Mouse (Mus musculus): ENCODE data around the gene Mettl16.
A peak's percentile ranks its signal among the peaks of the same experiment; 100 is the strongest.

The Mettl16 gene

DNA sequence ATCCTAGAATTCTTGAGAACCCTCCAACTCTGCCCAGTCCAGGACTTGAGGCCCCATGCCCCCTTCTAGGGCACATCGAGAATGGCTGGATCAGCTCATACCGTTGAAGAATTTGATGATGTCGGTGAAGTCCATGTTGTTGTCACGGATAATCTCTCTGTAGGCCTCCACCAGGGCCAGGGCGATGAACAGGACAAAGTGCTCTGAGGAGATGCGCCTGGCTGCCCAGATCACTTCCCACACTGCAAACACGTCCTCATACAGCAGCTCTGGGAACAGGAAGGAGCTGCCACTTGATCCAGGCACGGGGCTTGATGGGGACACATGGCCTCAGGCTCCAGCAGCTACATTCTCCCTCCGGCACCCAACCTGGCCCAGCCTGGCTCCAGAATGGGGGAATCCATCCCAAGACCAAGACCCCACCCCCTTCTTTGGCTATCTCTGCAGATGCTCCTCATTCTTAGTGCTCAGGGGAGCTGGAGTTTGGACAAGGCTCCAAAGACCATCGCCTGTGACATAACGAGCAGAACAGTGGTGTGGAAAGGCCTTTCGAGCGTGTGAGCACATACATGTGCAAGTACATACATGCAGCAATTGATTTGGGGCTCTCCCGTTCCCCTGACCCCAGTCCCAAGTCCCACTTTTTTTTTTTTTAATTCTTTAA is 80.5 kb downstream of the Mettl16 start:
- DNase-seq, result no peak

DNA sequence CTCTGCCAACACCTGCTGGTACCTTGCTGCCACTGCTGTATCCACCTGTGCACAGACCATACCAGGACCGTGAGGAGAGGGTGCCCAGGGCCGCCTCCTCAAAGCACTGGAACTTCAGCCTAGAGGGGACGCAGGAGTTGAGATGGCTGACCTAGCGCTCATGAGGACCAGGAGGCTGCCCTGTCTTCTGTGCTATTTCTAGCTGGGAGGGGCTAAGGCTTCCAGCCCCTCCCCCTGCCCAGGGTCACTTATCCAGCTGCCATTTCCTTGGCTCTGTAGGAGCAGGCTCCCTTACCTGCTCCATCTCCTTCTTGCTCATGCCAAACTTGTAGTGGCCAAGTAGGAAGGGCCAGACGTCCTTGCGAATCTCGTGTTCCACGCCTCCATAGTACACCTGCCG is 87.1 kb downstream of the Mettl16 start:
- no peak for DNase-seq

DNA sequence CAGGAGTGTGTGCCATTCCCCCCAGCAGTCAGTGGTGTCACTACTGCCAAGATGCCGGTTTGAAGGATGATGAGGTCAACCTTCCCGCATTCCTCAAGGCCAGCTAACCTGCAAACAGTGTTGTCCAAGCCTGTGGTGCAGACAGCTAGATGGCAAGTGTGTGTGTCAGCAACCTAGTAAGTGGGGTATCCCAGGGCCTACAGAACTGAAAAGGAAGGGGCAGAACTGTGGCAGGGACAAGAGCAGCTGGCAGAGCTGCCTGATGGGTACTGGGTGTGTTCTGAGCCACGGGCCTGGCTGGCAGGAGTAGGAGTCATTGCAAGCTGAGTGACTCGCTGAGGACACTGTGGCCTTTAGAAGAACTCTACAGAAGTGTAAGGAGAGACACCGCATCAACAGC is 91.5 kb downstream of the Mettl16 start:
- no peak for DNase-seq

DNA sequence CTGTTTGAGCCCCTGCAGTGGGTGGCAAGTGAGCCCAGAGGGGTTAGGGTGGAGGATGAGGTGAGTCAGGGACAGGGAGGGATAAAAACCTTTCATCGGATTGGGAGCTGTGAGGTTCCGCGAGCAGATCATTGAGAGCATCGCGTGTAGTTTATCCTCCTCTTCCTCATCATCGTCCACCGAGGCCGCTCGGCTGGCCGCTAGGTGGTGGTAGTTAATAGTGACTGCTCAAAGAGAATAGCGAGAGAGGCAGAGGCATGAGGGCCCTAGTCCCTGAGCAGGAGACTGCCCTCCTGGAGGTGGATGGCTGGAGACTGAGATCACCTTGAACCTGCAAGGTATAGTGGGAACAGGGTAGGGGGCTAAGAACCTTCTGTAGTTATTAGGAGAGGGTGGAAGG is 92.8 kb downstream of the Mettl16 start:
- DNase-seq, result no peak

GRCm38 (mm10) chr11:74864421-74864820 is 93.8 kb downstream of the Mettl16 start:
- DNase-seq, result no peak

GRCm38 (mm10) chr11:74865252-74865651 is 94.6 kb downstream of the Mettl16 start:
- DNase-seq, result no peak

GRCm38 (mm10) chr11:74866640-74867039 is 96.0 kb downstream of the Mettl16 start:
- peak; percentile 43 for DNase-seq

GRCm38 (mm10) chr11:74867181-74867580 is 96.6 kb downstream of the Mettl16 start:
- no peak for DNase-seq

DNA sequence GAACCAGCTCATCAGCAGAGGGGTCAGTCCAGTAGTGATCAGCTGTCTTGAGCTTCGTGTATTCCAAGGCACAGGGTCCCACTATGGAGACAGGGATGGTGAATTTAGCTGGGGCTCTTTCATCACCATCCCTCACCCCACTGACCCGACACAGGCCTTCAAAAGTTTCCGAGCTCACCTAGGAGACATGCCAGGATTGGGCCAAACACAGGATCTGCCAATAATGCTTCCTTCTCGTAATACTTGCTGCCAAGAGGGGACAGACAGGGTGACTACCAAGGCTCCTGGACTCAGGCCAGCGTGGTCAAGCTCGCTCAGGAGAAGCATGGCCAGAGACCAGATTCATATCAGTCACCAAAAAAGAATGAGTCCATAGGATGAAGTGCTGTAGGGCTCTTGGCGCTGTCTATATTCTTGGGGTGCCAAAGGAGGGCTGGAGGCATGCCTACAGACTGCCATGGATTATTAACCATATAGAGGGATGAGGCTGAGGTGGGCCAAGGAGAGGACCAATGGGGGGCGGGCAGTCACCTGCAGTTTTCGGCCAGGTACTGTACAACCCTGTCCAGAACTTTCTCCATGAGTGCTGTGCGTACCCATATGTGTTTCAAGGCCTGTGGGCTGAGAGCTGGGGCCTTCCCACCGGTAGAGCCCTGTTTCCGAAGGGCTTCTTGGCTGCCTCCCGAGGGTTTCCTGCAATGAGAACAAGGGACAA is 97.6 kb downstream of the Mettl16 start:
- no peak for DNase-seq

DNA sequence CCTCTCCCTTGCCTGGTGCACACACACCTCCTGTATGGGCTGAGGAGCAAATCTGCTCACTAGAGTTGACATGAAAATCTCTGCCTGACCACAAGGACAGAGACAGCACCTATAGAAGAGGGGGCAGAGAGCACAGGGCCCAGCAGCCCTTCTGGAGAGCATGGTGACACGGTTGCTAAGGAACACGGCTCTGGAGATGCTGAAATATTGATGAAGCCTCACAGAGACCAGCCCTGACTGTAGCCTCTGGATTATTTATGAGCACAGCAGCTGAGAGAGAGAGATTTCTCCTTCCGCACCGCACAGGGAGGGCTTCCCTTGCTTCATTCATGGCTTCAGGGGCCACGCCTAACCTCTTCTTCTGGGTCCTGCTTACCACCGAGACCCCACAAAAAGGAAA is 99.0 kb downstream of the Mettl16 start:
- no peak for DNase-seq

- DNase-seq, result no peak
Measured at GRCm38 (mm10) chr11:74870544-74870943, 99.9 kb downstream of the Mettl16 start.

DNA sequence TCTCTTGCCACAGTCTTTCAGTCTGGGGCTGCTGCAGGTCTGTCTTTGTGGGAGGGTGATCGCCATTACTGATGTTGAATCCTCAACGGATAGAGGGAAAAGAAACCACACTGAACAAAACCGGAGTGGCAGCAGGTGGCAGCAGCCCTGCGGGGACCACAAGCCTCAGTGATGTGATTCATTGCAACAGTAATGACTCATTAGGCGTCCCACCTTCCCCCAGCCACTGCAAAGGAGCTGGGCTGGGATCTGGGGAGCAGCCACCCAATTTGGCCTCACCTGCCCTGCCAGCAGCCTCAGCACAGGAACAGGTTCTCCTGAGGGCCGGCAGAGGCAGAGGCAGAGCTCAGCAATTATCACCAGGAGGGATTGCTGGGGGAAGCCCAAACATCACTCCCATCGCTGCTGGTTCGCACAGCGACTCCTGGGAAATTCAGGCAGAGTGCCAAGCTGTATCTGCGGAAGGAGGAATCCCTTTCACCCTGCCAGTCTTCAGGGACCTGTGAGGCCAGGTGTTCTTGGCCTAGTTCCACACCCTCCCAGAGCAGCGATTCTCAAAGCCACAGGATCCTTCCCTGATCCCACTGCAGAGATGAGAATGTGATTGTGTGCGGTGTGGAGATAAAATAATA is 100.5 kb downstream of the Mettl16 start:
- DNase-seq, result peak; percentile 78

DNA sequence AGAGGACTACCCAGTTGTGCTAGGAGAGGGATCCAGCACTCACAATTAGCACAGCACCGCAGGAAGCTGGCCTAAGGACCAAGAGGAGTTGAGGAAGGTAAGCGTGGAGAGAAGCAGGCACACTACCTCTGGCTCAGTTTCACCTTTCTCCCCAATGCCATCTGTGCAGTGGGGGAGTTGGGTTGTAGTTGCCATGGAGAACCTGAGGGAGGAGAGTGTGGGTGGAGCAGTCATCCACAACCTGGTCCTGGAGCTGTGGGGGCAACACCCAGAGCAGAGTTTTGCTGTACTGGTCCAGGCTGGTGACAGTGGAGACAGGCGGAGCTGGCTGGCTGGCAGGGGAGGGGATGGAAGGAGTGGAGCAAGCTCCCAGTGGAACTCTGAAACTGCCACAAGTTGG is 104.0 kb downstream of the Mettl16 start:
- peak; percentile 73 for DNase-seq

DNA sequence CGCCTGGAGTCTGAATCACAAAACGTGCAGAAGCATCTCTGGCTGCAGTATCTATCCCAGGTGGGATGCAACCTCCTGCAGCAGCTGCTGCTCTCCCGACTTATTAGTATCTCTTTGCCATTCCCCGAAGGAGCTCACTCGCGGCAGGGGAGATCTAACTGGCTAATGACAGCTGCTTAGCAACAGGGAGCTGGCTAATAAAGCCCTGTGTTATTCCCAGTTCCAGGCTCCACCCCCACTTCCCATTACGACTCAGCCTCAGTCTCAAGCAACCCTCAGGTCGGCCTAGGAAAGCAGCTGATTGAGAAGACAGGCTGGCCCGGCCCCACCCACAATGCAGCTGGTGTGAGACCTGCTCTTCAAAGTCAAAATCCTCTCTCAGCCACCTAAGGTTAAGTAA is 106.2 kb downstream of the Mettl16 start:
- DNase-seq, result peak; percentile 76
